Mouse (Mus musculus): Measurements from ENCODE around the gene Gsta1. TPM values are rescaled to one million over a fixed set of nuclear protein-coding genes. Genes with fewer than 3 reads are reported as not detected.
"Not testable (repeated sequence)": the region's sequence is repeated elsewhere in the genome, so short reads cannot be mapped to it uniquely, and the experiment has no call there.

The Gsta1 gene
- total RNA-seq, 1 experiment from 2014 or later: not detected

DNA sequence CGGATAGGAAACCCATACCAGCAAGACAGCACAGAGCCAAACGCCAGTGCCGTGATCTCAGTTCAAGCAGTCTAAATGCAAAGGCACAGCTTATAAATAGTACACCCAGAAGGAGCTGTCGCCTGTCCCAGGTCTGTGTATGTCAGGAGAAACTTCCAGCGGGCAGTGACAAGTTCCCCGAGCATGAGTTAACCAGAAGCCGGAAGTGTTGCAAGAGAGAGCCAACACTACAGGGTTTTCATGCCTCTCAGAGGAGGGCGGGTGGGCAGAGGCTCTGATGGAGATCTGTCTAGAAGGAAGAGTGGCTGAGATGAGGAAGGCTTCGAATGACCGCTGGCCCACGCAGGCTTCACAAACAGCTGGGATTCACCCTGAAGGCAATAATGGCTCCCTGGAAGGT is 5.2 kb upstream of the Gsta1 start:
- no peak for ATAC-seq (ENCODE audit: extremely low read depth, insufficient number of reproducible peaks, low FRiP score, poor library complexity, severe bottlenecking)

DNA sequence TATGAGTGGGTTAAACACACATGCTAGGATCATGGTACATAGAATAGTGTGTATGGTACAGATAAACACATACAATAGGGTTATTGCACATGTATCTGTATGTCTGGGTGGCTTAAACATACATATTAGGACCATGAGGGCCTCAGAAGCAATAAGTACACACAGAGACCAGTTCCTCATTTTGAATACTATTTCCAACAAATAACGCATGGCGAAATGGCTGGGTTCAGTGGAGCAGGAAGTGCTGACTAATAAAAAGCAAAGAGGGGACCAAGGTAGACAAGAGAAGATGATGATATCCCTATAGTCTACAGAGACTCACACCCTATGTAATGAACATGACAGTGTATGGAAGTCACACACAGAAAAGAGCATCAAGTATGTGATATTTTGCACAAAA is 2.3 kb upstream of the Gsta1 start:
- no peak for ATAC-seq (ENCODE audit: extremely low read depth, insufficient number of reproducible peaks, low FRiP score, poor library complexity, severe bottlenecking)

DNA sequence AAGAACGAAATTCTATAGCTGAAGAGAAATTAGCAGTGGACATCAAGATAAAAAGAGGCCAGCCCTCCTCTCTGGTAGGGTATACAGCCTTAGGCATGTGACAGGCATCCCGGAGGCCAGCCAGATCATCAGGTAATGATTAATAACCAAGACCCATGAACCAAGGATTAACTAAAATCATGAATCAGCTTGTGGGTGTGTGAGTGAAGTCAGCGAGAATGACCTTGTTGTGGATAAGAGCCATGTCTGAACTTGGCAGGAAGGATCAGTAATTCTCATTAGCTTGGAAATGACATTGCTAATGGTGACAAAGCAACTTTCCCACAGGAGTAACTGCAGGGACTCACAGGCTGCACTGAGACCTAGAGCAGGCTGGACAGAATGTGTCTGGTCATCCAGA is 798 bp upstream of the Gsta1 start:
- not testable (repeated sequence) for ATAC-seq (ENCODE audit: extremely low read depth, insufficient number of reproducible peaks, low FRiP score, poor library complexity, severe bottlenecking)

DNA sequence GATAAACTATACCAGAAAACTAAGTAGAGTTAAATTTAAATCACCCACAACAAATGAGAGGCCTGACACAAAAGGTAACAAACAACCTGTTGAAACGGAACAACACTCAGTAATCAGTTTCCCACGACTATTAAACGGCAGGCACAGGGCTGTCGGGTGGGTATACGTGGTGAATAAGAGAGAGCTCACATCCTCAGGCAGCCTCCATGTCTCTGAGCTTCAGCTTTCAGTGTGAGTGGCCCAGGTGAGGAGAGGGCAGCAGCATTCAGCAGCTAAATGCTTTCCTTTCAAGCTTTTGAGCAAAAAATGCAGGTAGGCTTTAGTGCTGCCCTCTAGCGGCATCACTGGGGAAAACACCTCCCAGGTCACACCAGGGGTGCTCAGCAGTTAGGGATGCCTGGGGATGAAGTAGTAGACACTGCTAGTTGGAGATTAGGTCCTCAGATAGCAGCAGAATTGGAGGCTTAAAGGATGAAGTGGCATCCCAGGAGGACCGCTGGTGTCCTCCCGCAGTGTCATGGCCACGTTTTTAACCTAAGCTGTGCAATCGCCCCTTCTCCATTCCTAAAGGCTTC is 2.8 kb downstream of the Gsta1 start:
- 0 out of 2 replicates have a peak, but pooled peaks have one; percentile 32 for ATAC-seq (ENCODE audit: extremely low read depth, insufficient number of reproducible peaks, low FRiP score, poor library complexity, severe bottlenecking)

DNA sequence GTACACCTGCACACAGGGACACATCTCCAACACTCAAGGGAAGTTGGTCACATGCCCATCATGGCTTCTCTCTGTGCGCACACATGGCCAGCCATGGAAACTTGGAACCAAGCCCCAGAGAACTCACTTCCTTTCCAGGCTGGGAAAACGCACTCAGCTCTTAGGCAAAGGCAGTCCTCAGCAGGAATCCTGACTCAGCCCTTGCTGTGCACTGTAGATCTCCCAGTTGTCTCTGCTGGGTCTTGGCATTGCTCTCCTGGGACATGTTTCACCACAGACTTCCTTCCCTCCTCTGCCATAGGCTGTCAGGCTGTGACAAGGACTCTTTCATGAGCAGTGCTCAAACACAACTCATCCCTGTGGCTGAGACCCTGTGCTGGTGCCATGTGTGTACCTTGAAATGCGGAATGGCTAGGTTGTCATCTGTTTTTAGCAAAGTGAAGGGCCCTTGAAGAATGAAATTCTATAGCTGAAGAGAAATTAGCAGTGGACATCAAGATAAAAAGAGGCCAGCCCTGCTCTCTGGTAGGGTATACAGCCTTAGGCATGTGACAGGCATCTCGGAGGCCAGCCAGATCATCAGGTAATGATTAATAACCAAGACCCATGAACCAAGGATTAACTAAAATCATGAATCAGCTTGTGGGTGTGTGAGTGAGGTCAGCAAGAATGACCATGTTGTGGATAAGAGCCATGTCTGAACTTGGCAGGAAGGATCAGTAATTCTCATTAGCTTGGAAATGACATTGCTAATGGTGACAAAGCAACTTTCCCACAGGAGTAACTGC is 25.4 kb downstream of the Gsta1 start:
- not testable (repeated sequence) for ATAC-seq (ENCODE audit: extremely low read depth, insufficient number of reproducible peaks, low FRiP score, poor library complexity, severe bottlenecking)

DNA sequence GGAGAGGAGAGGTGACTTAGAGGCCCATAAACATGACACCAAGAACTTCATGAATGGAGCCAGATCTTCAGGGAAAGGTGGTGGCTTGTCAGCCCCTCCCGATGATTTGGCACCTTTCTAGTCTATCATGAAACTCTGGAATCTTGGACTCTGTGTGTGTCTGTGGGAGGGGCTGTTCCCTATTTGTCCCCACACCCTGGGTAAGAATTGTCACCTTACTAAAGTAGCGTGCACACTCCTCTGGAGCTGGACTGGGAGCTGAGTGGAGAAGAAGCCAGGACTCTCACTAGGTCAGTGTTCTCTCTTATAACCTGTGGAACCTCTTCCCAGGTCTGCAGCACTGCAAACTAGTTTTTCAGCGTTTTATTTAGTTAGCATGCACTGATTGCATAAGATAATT is 26.5 kb downstream of the Gsta1 start, which contains the start of gene Gm3776:
Gm3776 (plus strand) TSS at position 216 of the 400 bp plus-strand sequence.
- not testable (repeated sequence) for ATAC-seq (ENCODE audit: extremely low read depth, insufficient number of reproducible peaks, low FRiP score, poor library complexity, severe bottlenecking)

DNA sequence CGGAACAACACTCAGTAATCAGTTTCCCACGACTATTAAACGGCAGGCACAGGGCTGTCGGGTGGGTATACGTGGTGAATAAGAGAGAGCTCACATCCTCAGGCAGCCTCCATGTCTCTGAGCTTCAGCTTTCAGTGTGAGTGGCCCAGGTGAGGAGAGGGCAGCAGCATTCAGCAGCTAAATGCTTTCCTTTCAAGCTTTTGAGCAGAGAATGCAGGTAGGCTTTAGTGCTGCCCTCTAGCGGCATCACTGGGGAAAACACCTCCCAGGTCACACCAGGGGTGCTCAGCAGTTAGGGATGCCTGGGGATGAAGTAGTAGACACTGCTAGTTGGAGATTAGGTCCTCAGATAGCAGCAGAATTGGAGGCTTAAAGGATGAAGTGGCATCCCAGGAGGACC is 29.2 kb downstream of the Gsta1 start:
- ATAC-seq (ENCODE audit: extremely low read depth, insufficient number of reproducible peaks, low FRiP score, poor library complexity, severe bottlenecking): peak; percentile 47; the same call in 1 of the 2 replicates

DNA sequence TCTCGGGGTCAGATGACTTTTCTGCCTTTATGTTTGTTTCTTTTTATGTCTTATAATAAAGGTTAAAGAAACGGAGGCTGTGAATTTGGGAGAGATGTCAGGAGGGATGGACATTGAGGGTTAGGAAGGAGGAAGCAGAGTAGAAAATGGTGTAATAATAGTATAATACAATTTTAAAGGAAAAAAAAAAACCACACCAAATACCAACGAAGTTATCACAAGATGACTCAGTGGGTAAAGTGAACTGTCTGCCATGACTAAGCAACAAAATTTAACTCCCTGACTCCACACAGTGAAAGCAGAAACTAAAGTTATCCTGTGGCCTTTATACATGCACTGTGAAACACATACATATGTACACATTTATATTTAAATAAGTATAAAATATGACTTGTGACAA is 40.5 kb downstream of the Gsta1 start:
- not testable (repeated sequence) for ATAC-seq (ENCODE audit: extremely low read depth, insufficient number of reproducible peaks, low FRiP score, poor library complexity, severe bottlenecking)

DNA sequence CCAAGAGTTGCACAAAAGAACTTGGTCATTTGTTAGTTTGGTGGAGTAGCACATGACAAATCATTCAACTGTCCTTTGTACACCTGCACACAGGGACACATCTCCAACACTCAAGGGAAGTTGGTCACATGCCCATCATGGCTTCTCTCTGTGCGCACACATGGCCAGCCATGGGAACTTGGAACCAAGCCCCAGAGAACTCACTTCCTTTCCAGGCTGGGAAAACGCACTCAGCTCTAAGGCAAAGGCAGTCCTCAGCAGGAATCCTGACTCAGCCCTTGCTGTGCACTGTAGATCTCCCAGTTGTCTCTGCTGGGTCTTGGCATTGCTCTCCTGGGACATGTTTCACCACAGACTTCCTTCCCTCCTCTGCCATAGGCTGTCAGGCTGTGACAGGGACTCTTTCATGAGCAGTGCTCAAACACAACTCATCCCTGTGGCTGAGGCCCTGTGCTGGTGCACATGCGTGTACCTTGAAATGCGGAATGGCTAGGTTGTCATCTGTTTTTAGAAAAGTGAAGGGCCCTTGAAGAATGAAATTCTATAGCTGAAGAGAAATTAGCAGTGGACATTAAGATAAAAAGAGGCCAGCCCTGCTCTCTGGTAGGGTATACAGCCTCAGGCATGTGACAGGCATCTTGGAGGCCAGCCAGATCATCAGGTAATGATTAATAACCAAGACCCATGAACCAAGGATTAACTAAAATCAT is 51.7 kb downstream of the Gsta1 start:
- ATAC-seq (ENCODE audit: extremely low read depth, insufficient number of reproducible peaks, low FRiP score, poor library complexity, severe bottlenecking): not testable (repeated sequence)

DNA sequence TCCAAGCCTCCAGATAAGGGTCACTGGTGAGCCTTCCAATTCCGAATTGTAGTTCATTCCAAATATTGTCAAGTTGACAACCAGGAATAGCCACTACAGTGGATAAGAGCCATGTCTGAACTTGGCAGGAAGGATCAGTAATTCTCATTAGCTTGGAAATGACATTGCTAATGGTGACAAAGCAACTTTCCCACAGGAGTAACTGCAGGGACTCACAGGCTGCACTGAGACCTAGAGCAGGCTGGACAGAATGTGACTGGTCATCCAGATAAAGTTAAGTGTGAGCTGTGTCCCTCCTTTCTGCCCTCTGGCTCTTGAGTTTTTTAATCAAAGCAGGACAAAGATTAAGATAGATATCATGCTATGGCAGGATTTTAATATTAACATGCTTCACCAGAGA is 58.6 kb downstream of the Gsta1 start:
- not testable (repeated sequence) for ATAC-seq (ENCODE audit: extremely low read depth, insufficient number of reproducible peaks, low FRiP score, poor library complexity, severe bottlenecking)

DNA sequence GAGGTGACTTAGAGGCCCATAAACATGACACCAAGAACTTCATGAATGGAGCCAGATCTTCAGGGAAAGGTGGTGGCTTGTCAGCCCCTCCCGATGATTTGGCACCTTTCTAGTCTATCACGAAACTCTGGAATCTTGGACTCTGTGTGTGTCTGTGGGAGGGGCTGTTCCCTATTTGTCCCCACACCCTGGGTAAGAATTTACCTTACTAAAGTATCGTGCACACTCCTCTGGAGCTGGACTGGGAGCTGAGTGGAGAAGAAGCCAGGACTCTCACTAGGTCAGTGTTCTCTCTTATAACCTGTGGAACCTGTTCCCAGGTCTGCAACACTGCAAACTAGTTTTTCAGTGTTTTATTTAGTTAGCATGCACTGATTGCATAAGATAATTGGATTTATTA is 59.3 kb downstream of the Gsta1 start, which contains the start of gene Gm10639:
Gm10639 (plus strand) TSS at position 201 of the 400 bp plus-strand sequence.
- ATAC-seq (ENCODE audit: extremely low read depth, insufficient number of reproducible peaks, low FRiP score, poor library complexity, severe bottlenecking): not testable (repeated sequence)

Other genes starting within 250 kb of the Gsta1 start
- gene Gcm1, start 178.7 kb upstream of the Gsta1 start, total RNA-seq (2017): not detected in 2 replicates
- 72.2 and 80.3 TPM in 2 replicates for gene Fbxo9, start 121.6 kb upstream of the Gsta1 start, total RNA-seq (2017)
- gene Ick, start 121.5 kb upstream of the Gsta1 start, total RNA-seq (2017): 2.9 and 4.3 TPM in 2 replicates
- gene Gsta4, start 47.9 kb upstream of the Gsta1 start, total RNA-seq (2017): 3.4 and 4.2 TPM in 2 replicates
- gene Gm3776, start 26.5 kb downstream of the Gsta1 start, total RNA-seq (2017): not detected in 2 replicates
- gene Gm10639, start 59.3 kb downstream of the Gsta1 start, total RNA-seq (2017): not detected in 2 replicates
- not detected in 2 replicates for gene Omt2a, start 84.1 kb downstream of the Gsta1 start, total RNA-seq (2017)
- not detected in 2 replicates for gene Omt2b, start 96.9 kb downstream of the Gsta1 start, total RNA-seq (2017)
- 2.5 TPM in 1 of 2 replicates, not detected in the other for gene Gsta2, start 125.1 kb downstream of the Gsta1 start, total RNA-seq (2017)
- gene Dppa5a, start 137.5 kb downstream of the Gsta1 start, total RNA-seq (2017): not detected in 2 replicates
- gene Ooep, start 148.1 kb downstream of the Gsta1 start, total RNA-seq (2017): not detected in 2 replicates
- 0.58 TPM in 1 of 2 replicates, not detected in the other for gene Ddx43, start 165.1 kb downstream of the Gsta1 start, total RNA-seq (2017)
- gene Cgas, start 212.6 kb downstream of the Gsta1 start, total RNA-seq (2017): 2.2 TPM in 2 replicates
- 34.0 and 34.7 TPM in 2 replicates for gene Mto1, start 217.6 kb downstream of the Gsta1 start, total RNA-seq (2017)
- gene Gm17324, start 218.1 kb downstream of the Gsta1 start, total RNA-seq (2017): not detected in 2 replicates

Data from neutrophil, adult 5-6 weeks (primary cell).